Mouse (Mus musculus) megakaryocyte, adult 5-6 weeks (primary cell): ENCODE data around the gene AI464131. TPM values are rescaled to one million over a fixed set of nuclear protein-coding genes. Genes with fewer than 3 reads are reported as not detected.

Source experiments
- ATAC-seq: 2 replicates; pipeline ENCODE4 v1.8.0; 2016; ENCODE audit warnings: mild to moderate bottlenecking, inconsistent platforms; ENCODE audit not compliant: poor library complexity, severe bottlenecking
- total RNA-seq, 2 experiments: library from RNA; stranded (forward) in 1 of 2; stranded (reverse) in 1 of 2; fragments of 153-499, 151-499 nt in 1 of 2; fragments of 221-1000, 200-1000 nt in 1 of 2; gene quantifications; 2 replicates each; pipeline versions ENCODE4 v1.2.3 to v1.2.4; 2015 to 2017

The AI464131 gene
- total RNA-seq (2015) = 0.04 TPM in 1 of 2 replicates, not detected in the other
- total RNA-seq (2017) = 0.07 TPM in 1 of 2 replicates, not detected in the other

DNA sequence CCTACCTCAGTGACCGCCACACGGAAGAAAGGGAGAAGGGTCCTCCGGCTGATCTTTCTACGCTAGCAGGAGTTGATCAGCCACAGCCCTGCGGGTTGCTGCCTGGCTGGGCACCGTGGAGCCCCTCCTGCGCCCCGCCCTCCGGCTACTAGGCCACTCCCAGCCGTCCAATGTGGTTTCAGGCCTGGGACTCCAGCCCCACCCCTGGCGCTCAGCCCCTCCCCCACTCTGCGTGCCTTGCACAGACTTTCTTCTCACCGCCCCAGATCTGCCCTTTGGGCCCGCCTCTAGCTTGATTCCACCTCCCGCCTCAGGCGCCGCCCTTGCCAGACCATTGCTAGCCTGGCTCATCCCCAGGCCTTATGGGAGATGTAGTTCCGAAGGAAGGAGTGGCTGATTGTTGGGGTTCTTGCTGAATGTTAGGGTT, at the start of gene AI464131:
Gene AI464131 (minus strand): TSS at position 91 of the 427 bp plus-strand sequence.
- ATAC-seq = peak; percentile 88

DNA sequence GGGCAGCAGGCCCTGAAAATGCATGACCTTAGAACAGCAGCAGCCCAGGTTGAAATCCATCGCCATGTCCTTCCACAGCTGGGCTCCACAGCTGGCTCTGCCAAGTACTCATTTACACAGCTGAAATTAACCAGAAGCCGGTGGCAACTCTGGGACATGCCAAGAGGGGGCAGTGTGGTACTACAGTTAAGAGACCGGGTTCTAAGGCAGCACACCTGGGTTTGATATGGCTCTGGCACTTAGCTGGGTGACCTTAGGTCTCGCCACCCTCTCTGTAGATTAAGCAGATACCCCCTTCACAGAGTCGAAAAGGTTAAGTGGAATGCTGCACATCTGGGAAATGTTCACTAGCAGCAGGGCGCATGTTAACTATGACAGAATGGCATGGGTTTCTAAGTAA, 49.7 kb upstream of the AI464131 start:
- peak; percentile 81 for ATAC-seq

DNA sequence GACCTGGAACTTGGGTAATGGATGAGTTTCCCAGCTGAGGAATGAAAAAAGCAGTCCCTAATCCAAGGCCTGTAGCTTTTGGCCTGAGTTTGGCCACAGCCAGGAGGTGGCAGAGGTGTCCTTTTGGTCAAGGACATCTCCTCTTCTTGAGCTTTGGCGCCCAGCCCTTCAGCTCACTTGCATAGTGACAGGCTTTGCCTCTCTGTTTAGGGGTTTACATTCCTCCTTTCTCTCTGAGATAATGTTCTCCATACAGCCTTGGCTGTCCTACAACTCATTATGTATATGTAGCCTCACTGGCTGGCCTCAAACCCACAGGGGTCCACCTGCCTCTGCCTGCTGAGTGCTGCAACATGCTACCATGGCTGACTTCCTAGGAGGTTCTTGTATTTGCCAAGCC, 44.2 kb upstream of the AI464131 start:
- no peak for ATAC-seq

DNA sequence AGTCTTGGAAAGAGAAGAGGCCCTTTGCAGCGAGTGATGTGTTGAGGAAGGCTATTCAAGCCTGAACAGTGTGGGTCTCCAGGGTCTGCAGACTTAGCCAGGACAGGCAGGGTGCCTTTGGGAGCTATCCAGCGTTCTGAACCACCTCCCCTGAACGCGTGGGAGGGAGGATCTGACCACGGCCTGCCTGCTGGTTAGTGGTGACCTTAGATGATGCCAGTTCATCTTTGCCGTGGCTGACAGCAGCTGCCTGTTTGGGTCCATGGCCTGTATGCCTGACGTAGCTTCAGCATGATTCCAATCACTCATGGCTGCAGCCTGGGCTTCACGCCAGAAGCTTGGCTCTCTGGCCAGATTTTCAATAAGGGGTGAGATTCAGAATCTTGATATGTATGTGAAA, 43.1 kb upstream of the AI464131 start:
- ATAC-seq = no peak

DNA sequence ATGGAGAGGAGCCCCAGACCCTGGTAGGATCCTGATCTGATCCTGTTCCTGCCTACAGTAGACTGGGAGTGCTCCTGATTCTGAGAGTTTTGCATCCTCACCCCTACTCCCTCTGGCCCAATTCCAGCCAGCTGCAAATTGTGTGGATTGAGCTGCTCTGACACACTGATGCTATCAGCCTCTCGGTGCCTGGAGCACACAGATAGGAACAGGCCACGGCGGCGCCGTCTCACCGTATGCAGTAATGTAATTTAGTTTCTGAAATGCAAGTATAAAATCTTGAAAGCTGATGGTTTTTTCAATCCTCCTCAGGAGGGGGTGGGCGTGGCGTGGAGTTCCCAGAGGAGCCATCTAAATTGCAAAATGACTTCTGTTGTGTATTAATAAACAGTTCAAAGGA, 39.3 kb upstream of the AI464131 start:
- no peak for ATAC-seq

DNA sequence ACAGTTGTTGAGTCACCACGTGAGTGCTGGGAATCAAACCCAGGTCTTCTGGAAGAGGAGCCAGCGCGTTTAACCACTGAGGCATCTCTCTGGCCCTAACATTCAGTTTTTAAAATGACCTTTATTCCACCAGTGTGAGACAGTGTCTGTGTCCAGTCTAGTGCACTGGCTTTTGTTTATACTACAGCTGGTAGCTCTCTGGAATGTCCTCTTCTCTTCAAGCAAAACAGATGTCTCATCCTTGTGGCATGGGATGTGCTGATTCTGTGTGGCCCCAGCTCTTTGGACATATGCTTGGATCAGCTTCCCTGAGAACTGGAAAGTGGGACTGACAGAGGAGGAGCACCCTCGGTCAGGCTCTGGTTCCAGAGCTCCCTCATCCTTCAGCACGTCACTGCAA, 32.0 kb upstream of the AI464131 start:
- ATAC-seq = no peak

DNA sequence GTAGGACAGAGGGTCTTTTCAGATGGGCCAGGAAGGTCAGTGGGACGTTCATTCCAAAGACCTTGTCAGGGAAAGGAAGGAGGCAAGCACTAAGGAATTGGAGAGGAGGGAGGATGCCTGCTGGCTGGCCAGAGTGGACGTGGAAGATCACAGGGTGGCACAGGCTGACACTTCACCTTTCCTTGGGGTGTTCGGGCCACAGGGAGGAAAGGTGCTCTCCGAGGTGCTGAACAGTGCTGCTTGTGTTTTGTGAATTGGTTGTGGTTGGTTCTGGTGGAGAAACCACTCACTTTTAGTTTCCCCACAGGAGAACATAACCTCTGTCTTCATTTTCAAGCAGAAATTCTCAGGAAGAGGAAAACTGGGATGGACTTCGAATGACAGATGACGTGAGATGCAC, 29.5 kb upstream of the AI464131 start:
- ATAC-seq = no peak

DNA sequence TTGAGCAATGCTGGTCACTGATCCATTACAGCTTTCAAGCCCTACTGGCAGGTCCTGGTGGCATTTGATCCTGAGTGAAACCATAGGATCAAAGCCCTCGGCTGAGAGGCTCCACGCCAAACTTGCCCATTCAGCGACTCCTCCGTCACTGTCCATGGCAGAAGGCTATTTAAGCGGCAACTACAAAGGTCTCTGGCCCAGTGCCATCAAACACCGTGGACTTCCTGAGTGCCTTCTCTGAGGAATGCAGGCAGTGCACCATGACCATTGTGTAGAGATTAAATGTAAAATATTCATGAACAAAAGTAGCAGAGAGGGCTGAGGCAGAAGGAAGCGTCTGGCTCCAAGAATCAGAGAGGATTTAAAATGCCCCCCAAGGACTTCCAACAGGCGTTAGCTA, 25.1 kb upstream of the AI464131 start:
- ATAC-seq = no peak

DNA sequence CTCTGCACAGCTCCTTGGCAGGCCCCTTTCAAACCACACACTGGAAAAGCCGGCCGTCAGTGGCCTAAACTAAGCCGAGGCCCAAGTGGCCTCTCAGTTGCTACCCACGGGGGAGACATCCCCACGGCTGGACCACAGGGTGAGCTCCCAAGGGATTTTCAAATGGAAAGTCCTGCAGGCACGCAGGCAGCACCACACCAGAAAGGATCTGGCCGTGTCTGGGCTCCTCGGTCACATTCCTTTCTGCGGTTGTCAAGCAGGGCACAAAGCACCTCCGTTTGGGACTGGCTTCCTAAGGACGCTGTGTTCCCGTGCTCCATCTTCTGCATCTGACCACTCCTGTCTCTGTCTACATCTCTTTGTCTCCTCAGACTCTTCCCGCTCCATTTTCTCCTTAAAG, 24.2 kb upstream of the AI464131 start:
- no peak for ATAC-seq

DNA sequence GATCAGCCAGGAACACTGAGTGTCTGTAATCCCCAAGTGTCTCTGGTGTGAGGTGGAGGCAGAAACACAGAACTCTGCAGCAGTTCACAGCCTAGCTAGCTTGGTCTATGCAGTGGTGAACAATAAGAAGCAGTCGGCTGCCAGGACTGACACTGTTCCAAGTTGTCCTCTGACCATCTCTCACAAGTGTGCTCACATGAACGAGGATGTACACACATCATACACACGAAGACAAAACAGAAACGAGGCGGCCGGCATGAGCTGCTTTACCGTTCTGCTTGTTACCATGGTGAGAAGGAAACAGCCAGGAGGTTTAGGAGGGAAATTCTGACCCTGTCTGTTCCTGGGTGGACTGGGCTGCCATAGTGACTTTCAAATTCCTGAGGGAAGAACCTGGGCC, 23.7 kb upstream of the AI464131 start:
- no peak for ATAC-seq

DNA sequence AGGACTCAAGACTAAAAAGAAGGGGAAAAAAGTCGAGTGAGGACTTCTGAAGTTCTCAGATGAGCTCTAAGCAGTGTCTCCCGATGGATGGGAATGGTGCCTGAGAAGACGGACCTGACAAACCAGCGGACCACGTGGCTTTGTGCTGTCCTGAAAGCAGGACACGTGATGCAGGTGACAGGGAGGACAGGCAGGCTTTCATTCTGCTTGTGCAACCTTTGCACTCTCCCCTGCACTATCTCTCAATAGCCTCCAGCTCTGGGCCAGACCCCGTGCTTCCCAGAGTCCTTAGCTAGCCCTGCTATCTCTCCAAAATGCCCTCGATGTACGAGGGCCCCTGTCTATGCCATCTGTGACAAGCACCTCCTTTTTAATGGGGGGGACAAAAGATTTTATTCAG, 22.0 kb upstream of the AI464131 start:
- ATAC-seq = no peak

DNA sequence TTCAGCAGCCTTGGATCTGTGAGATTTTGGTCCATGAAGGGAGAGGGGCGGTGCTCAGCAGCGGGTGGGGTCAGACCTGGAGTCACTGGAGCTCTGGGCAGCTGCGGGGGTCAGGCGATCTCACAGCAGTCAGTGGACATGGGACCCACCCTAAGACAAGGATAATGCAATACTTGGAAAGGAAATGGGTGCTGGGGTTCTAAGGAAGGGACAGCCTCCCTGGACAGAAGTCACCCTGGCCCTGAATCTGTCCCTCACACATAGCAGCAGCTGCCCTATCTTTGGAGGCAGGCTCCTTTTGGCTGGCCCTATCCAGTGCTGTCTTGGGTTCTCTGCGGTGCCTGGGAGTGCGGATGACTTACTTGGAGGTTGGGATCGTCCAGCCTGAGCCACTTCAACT, 21.0 kb upstream of the AI464131 start:
- ATAC-seq = no peak

DNA sequence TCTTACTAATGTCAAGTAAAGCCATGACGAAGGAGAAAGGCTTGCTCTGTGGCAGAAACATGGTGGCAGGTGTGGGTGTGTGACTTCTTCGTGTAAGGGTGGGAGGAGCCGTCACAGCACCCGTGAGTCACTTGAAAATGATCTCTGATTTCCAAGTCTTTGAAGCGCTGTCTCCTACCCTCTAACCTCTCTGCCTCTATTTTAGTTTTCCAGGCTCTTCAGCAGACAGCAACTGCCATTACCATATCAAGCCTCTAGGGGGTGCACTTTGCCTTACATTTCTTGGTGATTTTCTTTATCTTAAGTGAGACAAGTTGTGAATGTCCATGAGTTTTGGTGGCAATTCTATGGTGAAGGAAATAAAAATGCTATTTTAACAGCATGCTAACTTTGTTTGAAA, 19.9 kb upstream of the AI464131 start:
- no peak for ATAC-seq

DNA sequence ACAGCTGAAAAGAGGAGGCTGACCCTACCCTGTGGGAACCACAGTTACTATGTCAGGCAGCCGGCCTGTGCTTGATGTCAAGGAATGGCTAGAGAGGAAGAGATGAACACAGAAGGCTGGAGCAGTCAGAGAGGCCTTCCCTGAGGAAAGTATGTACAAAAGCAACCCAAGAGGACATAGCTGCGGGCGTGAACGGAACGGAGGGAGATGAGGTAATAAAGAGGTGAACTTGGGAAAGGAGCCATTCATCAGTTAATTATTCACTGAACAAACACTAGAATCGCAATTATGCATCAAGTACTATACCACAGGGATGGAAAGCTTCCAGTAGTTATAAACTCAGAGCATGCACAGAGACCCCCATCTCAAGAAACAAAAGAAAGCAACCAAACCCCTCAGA, 19.3 kb upstream of the AI464131 start:
- no peak for ATAC-seq

DNA sequence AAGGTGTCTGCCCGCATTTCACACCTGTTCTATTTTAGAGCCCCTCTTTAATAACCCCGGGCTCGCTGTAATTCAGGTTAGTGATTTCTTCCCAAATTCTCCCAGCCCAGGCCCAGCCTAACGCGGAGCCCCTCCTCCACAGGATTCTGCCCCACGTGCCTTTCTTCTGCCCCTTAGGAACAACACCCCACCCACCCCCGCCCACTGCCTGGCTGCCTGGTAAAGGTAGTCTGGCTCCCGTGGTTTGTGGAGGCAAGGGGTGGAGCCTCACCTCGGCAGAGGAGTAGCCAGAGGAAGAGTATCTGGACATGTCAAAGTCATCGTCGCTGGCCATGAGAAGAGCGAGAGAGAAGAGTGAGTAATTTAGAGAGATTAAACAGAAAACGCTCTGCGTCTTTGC, 17.8 kb upstream of the AI464131 start:
- no peak for ATAC-seq

DNA sequence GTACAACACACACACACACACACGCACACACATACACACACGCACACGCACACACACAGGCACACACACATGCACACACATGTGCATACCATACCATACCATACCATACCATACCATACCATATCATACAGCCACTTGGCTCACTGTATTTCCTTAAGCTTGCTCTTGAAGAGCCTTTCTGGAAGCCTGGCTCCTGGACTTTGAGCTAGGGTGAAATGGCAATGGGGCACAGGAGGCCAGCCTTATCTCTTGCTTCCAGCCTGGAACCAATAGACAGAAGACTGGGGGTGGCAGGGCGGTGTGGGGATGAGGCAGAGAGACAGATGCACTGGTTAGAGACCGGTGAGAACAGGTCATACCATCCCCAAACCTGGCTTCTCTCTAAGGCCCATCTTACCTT, 16.3 kb upstream of the AI464131 start:
- no peak for ATAC-seq

DNA sequence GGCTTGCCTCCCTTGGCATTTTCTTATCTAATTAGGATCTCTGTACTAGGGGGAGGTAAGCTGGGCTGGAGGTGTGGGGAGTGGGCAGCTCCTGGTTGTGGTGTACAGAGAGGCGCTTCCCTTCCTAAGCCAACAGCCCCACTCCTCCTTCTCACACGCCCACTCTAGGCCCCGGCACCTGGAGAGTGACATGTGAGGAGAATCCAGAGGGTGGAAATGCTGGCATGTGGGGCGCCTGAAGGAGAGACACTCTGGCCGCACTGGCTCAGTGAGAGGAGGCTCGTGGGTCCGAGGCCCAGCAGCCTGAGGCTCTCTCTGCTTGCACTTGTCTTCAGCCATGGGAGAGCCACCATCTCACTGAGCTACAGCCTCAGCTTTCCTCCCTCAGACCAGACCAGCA, 15.5 kb upstream of the AI464131 start:
- ATAC-seq = no peak

DNA sequence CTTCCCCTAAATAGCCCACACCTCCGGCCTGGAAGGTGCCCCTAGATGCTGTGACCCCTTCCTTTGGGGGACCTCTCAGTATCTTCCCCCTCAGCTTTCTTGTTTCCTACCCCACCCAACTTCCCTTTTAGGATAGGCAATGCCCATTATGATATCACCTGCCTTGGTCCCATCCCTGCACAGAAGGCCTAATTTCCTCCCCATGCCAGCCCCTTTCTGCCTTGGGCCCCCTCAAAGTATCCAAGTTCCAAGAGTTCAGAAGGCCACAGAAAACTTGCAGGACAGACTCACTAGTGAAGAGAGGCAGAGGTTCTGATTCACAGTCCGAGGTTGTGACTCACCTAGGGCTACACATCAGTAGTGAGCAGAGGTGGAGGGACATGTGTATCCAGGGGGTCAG, 14.4 kb upstream of the AI464131 start, which contains the start of gene 1110017D15Rik:
Gene 1110017D15Rik (minus strand): TSS at position 101 of the 400 bp plus-strand sequence.
- no peak for ATAC-seq

DNA sequence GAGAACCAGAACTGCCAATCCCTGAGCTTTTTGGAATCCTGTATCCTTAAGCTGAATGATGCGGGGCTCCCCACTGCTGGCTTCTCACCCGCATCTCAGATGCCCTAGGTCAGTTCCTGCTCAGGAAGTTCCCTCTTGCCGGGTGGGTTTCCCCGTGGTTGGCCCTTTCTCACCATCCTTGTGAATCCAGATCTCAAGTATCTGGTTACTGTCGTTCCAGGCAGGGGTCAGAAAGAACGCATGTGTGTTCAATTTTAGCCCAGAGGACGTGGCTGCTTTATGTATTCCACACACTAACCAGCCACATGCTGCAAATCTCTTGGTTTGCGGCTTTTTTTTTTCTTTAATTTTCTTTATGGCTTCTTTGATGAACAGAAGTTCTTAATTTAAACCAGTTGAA, 10.8 kb upstream of the AI464131 start:
- ATAC-seq = no peak

DNA sequence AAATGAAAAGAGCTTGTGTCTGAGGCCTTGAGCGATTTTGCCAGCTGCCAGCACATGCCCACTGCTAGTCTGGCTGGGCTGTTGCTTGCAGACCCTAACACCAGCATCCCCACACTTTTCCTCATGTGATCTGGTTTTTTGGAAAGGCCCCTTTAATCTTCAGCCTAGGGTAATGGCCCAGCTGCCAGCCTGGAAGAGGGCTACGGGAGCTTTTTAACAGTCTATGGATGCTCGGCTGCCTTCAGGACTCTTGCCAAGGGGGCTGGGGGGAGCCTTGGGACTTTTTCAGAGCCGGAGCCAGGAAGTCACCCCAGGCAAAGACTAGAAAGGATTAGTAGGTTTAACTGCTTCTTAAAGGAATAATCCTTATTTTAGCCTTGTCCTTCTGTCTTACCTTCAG, 10.4 kb upstream of the AI464131 start:
- ATAC-seq = no peak

DNA sequence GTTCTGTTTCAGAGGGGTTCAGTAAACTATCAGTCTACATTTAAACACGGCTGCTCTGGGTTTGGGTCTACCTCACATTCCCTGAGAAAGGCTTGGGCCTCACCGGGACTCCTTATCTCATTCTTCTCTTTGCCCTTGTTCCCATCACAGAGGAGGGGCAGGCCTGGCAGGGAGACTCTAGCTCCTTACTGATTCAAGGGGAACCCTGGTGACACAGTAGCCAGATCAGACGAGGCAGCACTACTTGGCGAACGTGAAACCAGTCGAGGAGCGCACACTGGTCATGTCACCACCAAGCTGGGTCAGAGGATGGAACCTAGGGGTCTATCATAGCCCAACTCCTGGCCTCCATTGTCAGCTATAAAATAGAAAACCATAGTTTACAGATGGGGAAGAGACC, 5.1 kb upstream of the AI464131 start:
- no peak for ATAC-seq

DNA sequence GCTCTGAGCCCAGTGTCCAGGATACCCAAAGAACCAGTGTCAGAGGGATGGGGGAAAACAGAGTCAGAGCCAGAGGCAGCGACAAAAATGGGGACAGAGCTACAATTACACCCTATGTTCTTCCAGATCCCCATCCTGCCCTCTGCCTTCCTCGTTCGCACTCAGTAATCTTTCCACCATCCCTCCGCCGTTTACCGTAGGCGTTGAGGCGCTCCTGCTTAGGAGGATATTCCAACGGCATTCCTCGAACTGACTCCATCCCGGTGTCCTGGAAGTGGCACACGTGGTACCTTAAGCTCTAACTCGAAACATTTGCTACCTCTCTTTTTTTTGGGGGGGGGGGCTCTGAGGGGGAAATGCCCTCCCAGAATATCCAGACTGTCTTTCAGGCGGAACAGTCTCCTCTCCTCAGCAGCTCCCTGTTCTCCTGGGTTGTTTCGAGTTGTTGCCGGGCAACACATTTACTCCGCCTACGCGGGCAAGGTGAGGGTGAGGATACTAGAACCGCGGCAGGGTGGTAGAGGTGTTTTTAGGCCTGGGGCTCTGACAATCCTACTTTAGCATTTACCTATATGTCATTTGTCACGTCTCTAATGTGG, 4.5 kb upstream of the AI464131 start:
- ATAC-seq = no peak

DNA sequence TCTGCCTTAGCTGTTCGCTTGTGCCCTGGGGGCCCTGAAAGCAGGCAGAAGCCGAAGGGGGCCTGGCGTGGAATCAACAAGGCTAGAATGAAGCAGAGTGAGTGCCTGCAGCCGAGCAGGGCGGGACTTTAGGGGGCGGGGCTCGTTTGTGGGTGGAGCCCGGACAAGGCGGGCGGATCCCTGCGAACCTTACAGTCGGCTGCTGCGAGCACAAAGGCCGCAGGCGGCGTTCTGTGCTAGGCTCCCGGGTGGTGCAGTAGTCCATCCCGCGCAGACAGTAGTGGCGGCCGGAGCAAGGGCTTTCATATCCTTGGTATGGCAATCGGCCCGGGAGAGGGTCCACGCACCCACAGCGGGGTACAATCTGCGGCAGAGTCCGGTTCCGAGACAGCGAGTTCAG, 4.0 kb upstream of the AI464131 start:
- ATAC-seq = peak; percentile 72
